Mouse (Mus musculus) left cerebral cortex, adult 11 months (tissue): ENCODE measurements at regions not wholly inside any gene's neighbourhood (a gene's known extent, or its start where the extent isn't known, plus 50 kb on each side); places are given as distances from the start of the nearest gene placed in this dataset.

Source experiments
- DNase-seq: peaks from one replicate; pipeline ENCODE4 v3.0.0; 2022; ENCODE audit warnings: low spot score

GRCm38 (mm10) chr5:148742158-148742835, 186.8 kb downstream of the Katnal1 start:
- DNase-seq: no peak

- DNase-seq: no peak
Measured at GRCm38 (mm10) chr5:148741267-148742004, 187.7 kb downstream of the Katnal1 start.

- DNase-seq: no peak
Measured at GRCm38 (mm10) chr5:148740366-148741266, 188.0 kb upstream of the Ubl3 start.

- no peak for DNase-seq
Measured at GRCm38 (mm10) chr5:148739672-148740071, 187.1 kb upstream of the Ubl3 start.

- DNase-seq: no peak
Measured at GRCm38 (mm10) chr5:148739141-148739540, 186.6 kb upstream of the Ubl3 start.

GRCm38 (mm10) chr5:148729541-148729940, 177.0 kb upstream of the Ubl3 start:
- DNase-seq: no peak

GRCm38 (mm10) chr5:148728492-148728891, 175.9 kb upstream of the Ubl3 start:
- no peak for DNase-seq

- no peak for DNase-seq
Measured at GRCm38 (mm10) chr5:148726442-148726841, 173.9 kb upstream of the Ubl3 start.

GRCm38 (mm10) chr5:148724470-148724869, 171.9 kb upstream of the Ubl3 start:
- no peak for DNase-seq

GRCm38 (mm10) chr5:148723677-148724227, 171.2 kb upstream of the Ubl3 start:
- DNase-seq: no peak

- DNase-seq: no peak
Measured at GRCm38 (mm10) chr5:148720604-148721003, 168.0 kb upstream of the Ubl3 start.

GRCm38 (mm10) chr5:148716633-148717032, 164.0 kb upstream of the Ubl3 start:
- no peak for DNase-seq

GRCm38 (mm10) chr5:148715218-148715991, 162.8 kb upstream of the Ubl3 start:
- DNase-seq: no peak

GRCm38 (mm10) chr5:148714807-148715206, 162.2 kb upstream of the Ubl3 start:
- no peak for DNase-seq

GRCm38 (mm10) chr5:148713796-148714195, 161.2 kb upstream of the Ubl3 start:
- DNase-seq: no peak

- DNase-seq: no peak
Measured at GRCm38 (mm10) chr5:148713039-148713438, 160.4 kb upstream of the Ubl3 start.

GRCm38 (mm10) chr5:148711570-148711969, 159.0 kb upstream of the Ubl3 start:
- DNase-seq: no peak

GRCm38 (mm10) chr5:148709111-148709771, 156.7 kb upstream of the Ubl3 start:
- DNase-seq: peak; percentile 38

- DNase-seq: no peak
Measured at GRCm38 (mm10) chr5:148708014-148708741, 155.6 kb upstream of the Ubl3 start.

- DNase-seq: no peak
Measured at GRCm38 (mm10) chr5:148707335-148707734, 154.7 kb upstream of the Ubl3 start.
